Mouse (Mus musculus): ENCODE results near the gene 4930556J24Rik. TPM values are rescaled to one million over a fixed set of nuclear protein-coding genes. Genes with fewer than 3 reads are reported as not detected.
A peak's percentile ranks its signal among the peaks of the same experiment; 100 is the strongest.

4930556J24Rik gene
- polyA plus RNA-seq, 1 experiment from 2014 or later = 0.15 TPM

DNA sequence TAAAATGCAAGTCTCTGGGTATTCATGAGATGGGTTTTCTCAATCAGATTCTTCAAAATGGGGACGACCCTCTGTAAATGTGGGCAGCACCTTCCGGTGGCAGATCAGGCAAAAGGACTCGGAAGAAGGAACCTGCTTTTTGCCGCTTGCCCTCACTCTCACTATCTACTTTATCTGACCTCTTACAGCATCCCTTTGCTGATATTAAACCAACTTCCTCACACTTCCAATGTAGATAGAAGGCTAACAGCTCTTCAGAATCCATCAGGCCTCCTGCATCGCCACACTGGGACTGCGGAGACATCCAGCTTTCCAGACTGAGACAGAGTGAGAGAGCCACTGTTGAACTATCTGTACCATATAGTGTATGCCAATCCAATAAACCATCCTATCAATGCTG is 53.8 kb downstream of the 4930556J24Rik start:
- no peak for DNase-seq (ENCODE audit: low spot score)
- no peaks in the 10 kb centered on the region for H3K4me1 ChIP-seq (replicated peaks; ENCODE audit: control insufficient read depth, insufficient read depth, low read length)
- H3K27me3 ChIP-seq (replicated peaks; ENCODE audit: control insufficient read depth, insufficient read depth, low read length) = no peaks in the 10 kb centered on the region
- peaks cover 29% of the 10 kb centered on the region; the same call in 1 of the 2 replicates for H3K36me3 ChIP-seq (ENCODE audit: control insufficient read depth, insufficient read depth, low read length)
- H3K27ac ChIP-seq (ENCODE audit: low read depth) = no peak overlapping the region
- no peak overlapping the region for H3K4me3 ChIP-seq (ENCODE audit: low read depth, low read length)
- whole genome bisulfite sequencing = 92% methylated on average over 6 of the region's 6 CpGs
- no peak for ATAC-seq (replicated peaks; ENCODE audit: low FRiP score, low TSS enrichment, low read depth)
- H3K9me3 ChIP-seq (ENCODE audit: control insufficient read depth, low read length) = no peaks in the 10 kb centered on the region
- no peak overlapping the region for H3K9ac ChIP-seq (ENCODE audit: low read length)
- H3K4me2 ChIP-seq (ENCODE audit: low read length) = no peak overlapping the region

DNA sequence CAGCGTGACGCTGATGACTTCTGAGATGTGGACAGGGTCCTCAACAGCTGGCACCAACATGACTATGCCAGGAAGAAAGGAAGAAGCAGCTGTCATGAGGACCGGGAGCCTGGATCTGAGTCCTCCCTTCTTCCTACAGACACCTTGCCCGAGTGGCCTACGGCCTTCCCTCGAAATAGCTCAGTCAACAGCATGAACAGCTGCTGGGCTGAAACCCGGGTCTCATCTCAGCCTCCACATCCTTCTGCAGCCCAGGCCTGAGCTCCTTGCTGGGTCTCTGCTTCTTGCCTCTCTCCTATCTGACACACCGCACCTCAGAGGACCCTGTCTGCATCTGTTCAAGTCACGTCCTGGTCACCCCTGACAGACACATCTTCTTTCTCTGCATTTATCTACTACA is 54.5 kb downstream of the 4930556J24Rik start:
- H3K4me1 ChIP-seq (replicated peaks; ENCODE audit: control insufficient read depth, insufficient read depth, low read length) = no peaks in the 10 kb centered on the region
- no peak overlapping the region for H3K9ac ChIP-seq (ENCODE audit: low read length)
- H3K27ac ChIP-seq (ENCODE audit: low read depth) = no peak overlapping the region
- H3K4me2 ChIP-seq (ENCODE audit: low read length) = no peak overlapping the region
- 95% methylated on average over 9 of the region's 9 CpGs for WGBS
- H3K27me3 ChIP-seq (replicated peaks; ENCODE audit: control insufficient read depth, insufficient read depth, low read length) = no peaks in the 10 kb centered on the region
- ATAC-seq (replicated peaks; ENCODE audit: low FRiP score, low TSS enrichment, low read depth) = no peak
- peaks cover 29% of the 10 kb centered on the region; the same call in 1 of the 2 replicates for H3K36me3 ChIP-seq (ENCODE audit: control insufficient read depth, insufficient read depth, low read length)
- H3K4me3 ChIP-seq (ENCODE audit: low read depth, low read length) = no peak overlapping the region
- H3K9me3 ChIP-seq (ENCODE audit: control insufficient read depth, low read length) = no peaks in the 10 kb centered on the region
- no peak for DNase-seq (ENCODE audit: low spot score)

DNA sequence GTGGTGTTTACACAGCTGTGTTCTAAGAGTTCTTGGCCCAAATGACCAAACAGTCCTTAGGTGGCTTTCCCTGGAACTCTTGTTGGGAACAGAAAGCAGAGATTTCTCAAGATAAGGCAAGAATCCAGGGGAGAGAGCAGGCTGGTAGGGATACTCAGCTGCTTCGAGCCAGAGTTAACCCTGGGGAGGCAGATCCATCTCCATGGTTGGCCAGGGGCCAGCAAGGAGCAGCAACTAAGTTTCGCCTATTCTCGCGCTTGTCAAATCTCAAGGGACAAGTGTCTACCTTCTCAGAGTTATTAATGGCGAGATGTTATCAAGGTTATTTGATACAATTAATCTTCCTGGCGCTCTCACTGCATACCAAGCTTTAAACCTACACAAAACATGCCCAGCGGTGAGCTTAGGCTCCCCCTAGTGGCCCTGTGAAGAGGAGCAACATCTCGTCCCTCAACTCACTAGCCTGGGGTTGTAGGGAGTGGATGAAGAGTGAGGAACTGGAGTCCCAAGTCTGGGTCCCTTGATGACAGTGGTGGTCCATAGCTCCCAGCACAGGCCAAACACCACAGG is 55.2 kb downstream of the 4930556J24Rik start:
- WGBS = 33% methylated on average over 8 of the region's 8 CpGs
- Histone ChIP-seq H3K9me3 (ENCODE audit: control insufficient read depth, low read length) (no peaks in the 10 kb centered on the region), H3K36me3 (ENCODE audit: control insufficient read depth, insufficient read depth, low read length) (peaks cover 21% of the 10 kb centered on the region; the same call in 1 of the 2 replicates), H3K9ac (ENCODE audit: low read length) (no peak overlapping the region), H3K4me2 (ENCODE audit: low read length) (no peak overlapping the region), H3K4me1 (replicated peaks; ENCODE audit: control insufficient read depth, insufficient read depth, low read length) (no peaks in the 10 kb centered on the region), H3K27ac (ENCODE audit: low read depth) (no peak overlapping the region), H3K4me3 (ENCODE audit: low read depth, low read length) (no peak overlapping the region), H3K27me3 (replicated peaks; ENCODE audit: control insufficient read depth, insufficient read depth, low read length) (no peaks in the 10 kb centered on the region)
- DNase-seq (ENCODE audit: low spot score) (no peak), ATAC-seq (replicated peaks; ENCODE audit: low FRiP score, low TSS enrichment, low read depth) (0 out of 2 replicates have a peak, but pooled peaks have one; percentile 13)

DNA sequence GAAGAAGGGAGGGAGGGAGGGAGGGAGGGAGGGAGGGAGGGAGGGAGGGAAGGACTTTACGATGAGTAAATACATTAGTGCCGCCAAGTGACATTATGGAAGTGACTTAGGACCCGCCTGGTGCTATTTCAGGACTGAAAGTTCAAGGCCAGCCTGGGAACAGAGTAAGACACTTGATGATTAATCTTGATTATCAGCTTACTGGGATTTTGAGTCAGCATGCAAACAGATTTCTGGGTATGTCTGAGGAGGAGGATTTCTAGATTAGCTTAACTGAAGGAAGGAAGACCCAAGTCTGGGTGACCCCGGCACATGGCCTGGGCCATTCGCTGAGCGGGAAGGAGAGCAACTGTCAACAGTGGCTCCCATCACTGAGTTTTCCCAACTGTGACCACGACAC is 56.1 kb downstream of the 4930556J24Rik start:
- no peak overlapping the region for H3K4me3 ChIP-seq (ENCODE audit: low read depth, low read length)
- no peaks in the 10 kb centered on the region for H3K4me1 ChIP-seq (replicated peaks; ENCODE audit: control insufficient read depth, insufficient read depth, low read length)
- H3K27me3 ChIP-seq (replicated peaks; ENCODE audit: control insufficient read depth, insufficient read depth, low read length) = no peaks in the 10 kb centered on the region
- no peaks in the 10 kb centered on the region for H3K9me3 ChIP-seq (ENCODE audit: control insufficient read depth, low read length)
- peaks cover 14% of the 10 kb centered on the region; the same call in 1 of the 2 replicates for H3K36me3 ChIP-seq (ENCODE audit: control insufficient read depth, insufficient read depth, low read length)
- H3K4me2 ChIP-seq (ENCODE audit: low read length) = no peak overlapping the region
- no peak overlapping the region for H3K27ac ChIP-seq (ENCODE audit: low read depth)
- ATAC-seq (replicated peaks; ENCODE audit: low FRiP score, low TSS enrichment, low read depth) (no peak), DNase-seq (ENCODE audit: low spot score) (no peak)
- H3K9ac ChIP-seq (ENCODE audit: low read length) = no peak overlapping the region
- 84% methylated on average over 7 of the region's 7 CpGs for WGBS

DNA sequence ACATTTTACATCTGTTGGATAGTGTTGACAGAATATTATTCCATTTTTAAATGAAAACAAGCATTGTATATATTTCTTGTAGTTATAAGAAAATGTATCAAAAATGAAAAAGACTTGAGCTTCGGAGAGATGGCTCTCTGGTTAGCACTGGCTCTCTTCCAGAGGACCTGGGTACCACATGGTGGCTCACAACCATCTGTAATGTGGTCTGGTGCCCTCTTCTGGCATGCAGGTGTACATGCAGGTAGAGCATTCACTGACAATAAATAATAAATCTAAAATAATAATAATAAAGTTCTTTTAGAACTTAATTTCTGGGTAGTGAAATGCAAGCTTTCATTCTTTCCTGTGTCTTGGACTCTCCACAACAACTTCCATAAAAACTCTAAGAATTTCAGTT is 57.8 kb downstream of the 4930556J24Rik start:
- Histone ChIP-seq H3K27me3 (replicated peaks; ENCODE audit: control insufficient read depth, insufficient read depth, low read length) (no peaks in the 10 kb centered on the region), H3K9ac (ENCODE audit: low read length) (no peak overlapping the region), H3K4me1 (replicated peaks; ENCODE audit: control insufficient read depth, insufficient read depth, low read length) (no peaks in the 10 kb centered on the region), H3K4me2 (ENCODE audit: low read length) (no peak overlapping the region), H3K36me3 (ENCODE audit: control insufficient read depth, insufficient read depth, low read length) (peaks cover 4% of the 10 kb centered on the region; the same call in 1 of the 2 replicates), H3K27ac (ENCODE audit: low read depth) (no peak overlapping the region), H3K4me3 (ENCODE audit: low read depth, low read length) (no peak overlapping the region), H3K9me3 (ENCODE audit: control insufficient read depth, low read length) (no peaks in the 10 kb centered on the region)
- WGBS = 68% methylated on average over 1 of the region's 1 CpGs
- DNase-seq (ENCODE audit: low spot score) (no peak), ATAC-seq (replicated peaks; ENCODE audit: low FRiP score, low TSS enrichment, low read depth) (no peak)

DNA sequence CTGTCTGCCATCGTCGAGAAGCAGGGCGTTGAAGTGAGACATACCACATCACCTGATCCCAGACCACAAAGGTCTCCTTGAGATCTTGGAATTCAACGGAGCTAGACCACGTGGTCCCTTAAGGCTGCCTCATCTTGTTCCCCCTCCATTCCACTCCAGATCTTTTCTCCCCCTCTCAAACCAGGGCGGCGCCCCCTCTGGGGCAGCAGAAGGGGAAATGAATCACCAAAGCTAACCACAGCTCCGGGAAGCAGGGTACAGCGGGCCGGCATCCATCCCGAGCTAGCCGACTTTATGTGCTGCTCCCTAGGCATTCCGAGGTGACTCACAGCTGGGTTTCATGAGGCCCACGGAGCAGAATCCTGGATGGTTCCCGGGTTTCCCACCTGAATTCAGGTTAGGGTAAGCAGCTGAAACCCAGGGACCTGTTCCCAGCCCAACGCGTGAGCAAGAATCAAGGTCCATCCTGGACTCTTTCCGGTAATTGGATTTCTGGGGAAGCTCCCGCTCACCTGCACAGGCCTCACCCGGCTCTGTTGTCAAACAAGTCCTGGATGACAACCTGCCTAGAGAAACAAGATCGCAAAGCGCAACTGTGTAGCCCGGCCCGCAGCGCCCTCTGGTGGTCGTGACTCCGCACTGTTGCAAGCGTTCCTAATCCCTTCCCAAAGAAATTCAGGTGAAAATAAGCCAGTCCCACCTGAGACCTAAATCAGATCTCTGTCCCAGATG is 62.3 kb downstream of the 4930556J24Rik start, which contains the start of gene Slc35e4:
Gene Slc35e4 (minus strand): TSS at position 556 of the 732 bp plus-strand sequence.
- Histone ChIP-seq H3K36me3 (ENCODE audit: control insufficient read depth, insufficient read depth, low read length) (no peaks in the 10 kb centered on the region), H3K27ac (ENCODE audit: low read depth) (peak within 1 kb of the TSS; percentile 64), H3K4me1 (replicated peaks; ENCODE audit: control insufficient read depth, insufficient read depth, low read length) (peaks cover 4% of the 10 kb centered on the region), H3K9me3 (ENCODE audit: control insufficient read depth, low read length) (no peaks in the 10 kb centered on the region), H3K27me3 (replicated peaks; ENCODE audit: control insufficient read depth, insufficient read depth, low read length) (peaks cover 7% of the 10 kb centered on the region; the same call in 1 of the 2 replicates), H3K4me3 (ENCODE audit: low read depth, low read length) (peak within 1 kb of the TSS; percentile 50), H3K9ac (ENCODE audit: low read length) (peak within 1 kb of the TSS; percentile 36; the same call in 1 of the 2 replicates), H3K4me2 (ENCODE audit: low read length) (peak within 1 kb of the TSS; percentile 84)
- DNase-seq (ENCODE audit: low spot score) (peak; percentile 98), ATAC-seq (replicated peaks; ENCODE audit: low FRiP score, low TSS enrichment, low read depth) (peak; percentile 61)
- 1% methylated on average over 27 of the region's 28 CpGs for WGBS

DNA sequence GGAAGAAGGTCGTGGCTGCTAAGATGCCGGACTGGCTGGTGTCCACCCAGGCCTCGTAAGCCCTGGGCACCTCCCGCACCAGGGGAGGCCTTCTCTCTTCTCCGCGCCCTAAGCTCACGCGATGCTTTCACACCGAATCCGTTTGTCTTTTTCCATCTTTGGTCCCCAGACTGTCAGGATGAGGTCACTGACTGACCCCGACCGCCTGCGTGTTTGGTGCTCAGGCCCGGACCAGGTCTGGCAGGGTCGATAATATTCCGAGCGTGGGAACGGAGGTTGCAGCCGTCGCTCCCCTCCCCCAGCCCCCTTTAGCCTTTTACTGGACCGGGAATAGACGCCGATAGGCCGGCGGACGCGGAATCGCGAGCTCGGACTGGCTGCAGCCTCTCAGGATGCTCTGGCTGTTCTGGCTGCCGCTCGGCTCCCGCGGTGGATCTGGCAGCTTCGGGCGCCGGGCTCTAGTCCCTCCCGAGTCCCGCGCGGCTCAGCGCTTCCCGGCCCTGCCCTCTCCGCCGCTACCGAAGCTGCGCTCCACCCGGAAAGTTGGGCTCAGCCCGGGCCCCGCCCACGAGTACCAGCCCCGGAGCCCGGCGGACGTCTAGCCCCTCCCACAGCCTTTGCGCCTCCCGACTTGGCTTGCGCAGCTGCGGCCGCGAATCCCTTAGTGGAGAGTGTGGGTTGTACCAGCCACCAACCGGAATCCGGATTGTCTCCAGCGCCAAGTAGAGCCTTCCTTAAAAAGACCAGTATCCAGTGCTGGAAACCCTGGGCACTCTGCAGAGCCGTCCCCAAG is 63.1 kb downstream of the 4930556J24Rik start:
- Histone ChIP-seq H3K4me2 (ENCODE audit: low read length) (peak overlapping the region; percentile 84), H3K27me3 (replicated peaks; ENCODE audit: control insufficient read depth, insufficient read depth, low read length) (peaks cover 7% of the 10 kb centered on the region; the same call in 1 of the 2 replicates), H3K4me1 (replicated peaks; ENCODE audit: control insufficient read depth, insufficient read depth, low read length) (peaks cover 4% of the 10 kb centered on the region), H3K9me3 (ENCODE audit: control insufficient read depth, low read length) (no peaks in the 10 kb centered on the region), H3K27ac (ENCODE audit: low read depth) (peak overlapping the region; percentile 64), H3K4me3 (ENCODE audit: low read depth, low read length) (peak overlapping the region; percentile 50), H3K9ac (ENCODE audit: low read length) (peak overlapping the region; percentile 36; the same call in 1 of the 2 replicates), H3K36me3 (ENCODE audit: control insufficient read depth, insufficient read depth, low read length) (no peaks in the 10 kb centered on the region)
- ATAC-seq (replicated peaks; ENCODE audit: low FRiP score, low TSS enrichment, low read depth) (peak; percentile 85), DNase-seq (ENCODE audit: low spot score) (peak; percentile 89)
- WGBS = 1% methylated on average over 65 of the region's 65 CpGs

DNA sequence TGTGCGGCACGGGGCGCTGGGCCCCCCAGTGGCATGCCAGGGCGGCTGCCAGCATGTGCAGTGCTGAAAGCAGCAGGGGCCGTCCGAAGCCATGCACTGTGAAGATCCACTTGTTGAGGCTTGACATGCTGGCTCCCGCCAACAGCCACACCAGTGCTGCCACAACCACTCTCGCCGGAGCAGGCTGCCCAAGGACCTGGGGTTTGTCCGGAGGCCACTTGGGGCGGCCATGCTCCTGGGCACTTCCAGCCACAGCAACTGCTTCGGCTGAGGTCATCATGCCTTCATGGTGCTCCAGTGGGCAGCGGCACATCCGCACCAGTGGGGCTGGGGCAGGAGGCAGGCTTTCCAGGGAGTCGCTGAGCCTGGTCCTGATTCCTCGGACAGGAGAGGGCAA is 63.7 kb downstream of the 4930556J24Rik start:
- Histone ChIP-seq H3K4me2 (ENCODE audit: low read length) (peak overlapping the region; percentile 84), H3K9ac (ENCODE audit: low read length) (peak overlapping the region; percentile 36; the same call in 1 of the 2 replicates), H3K27me3 (replicated peaks; ENCODE audit: control insufficient read depth, insufficient read depth, low read length) (peaks cover 7% of the 10 kb centered on the region; the same call in 1 of the 2 replicates), H3K9me3 (ENCODE audit: control insufficient read depth, low read length) (no peaks in the 10 kb centered on the region), H3K27ac (ENCODE audit: low read depth) (no peak overlapping the region), H3K4me1 (replicated peaks; ENCODE audit: control insufficient read depth, insufficient read depth, low read length) (peaks cover 4% of the 10 kb centered on the region), H3K36me3 (ENCODE audit: control insufficient read depth, insufficient read depth, low read length) (no peaks in the 10 kb centered on the region), H3K4me3 (ENCODE audit: low read depth, low read length) (peak overlapping the region; percentile 50)
- WGBS = 4% methylated on average over 16 of the region's 16 CpGs
- 0 out of 2 replicates have a peak, but pooled peaks have one; percentile 16 for ATAC-seq (replicated peaks; ENCODE audit: low FRiP score, low TSS enrichment, low read depth)
- DNase-seq (ENCODE audit: low spot score) = peak; percentile 68
